Mouse (Mus musculus) cerebellum, adult (tissue): ENCODE data around the gene Tnnt2.

Source experiments
- ATAC-seq: cut with Nextera tagmentation; 2 replicates; pipeline ENCODE4 v1.9.2; 2017; ENCODE audit warnings: mild to moderate bottlenecking, moderate library complexity, mixed read lengths; ENCODE audit not compliant: insufficient number of reproducible peaks, low FRiP score, low TSS enrichment

Tnnt2 gene

DNA sequence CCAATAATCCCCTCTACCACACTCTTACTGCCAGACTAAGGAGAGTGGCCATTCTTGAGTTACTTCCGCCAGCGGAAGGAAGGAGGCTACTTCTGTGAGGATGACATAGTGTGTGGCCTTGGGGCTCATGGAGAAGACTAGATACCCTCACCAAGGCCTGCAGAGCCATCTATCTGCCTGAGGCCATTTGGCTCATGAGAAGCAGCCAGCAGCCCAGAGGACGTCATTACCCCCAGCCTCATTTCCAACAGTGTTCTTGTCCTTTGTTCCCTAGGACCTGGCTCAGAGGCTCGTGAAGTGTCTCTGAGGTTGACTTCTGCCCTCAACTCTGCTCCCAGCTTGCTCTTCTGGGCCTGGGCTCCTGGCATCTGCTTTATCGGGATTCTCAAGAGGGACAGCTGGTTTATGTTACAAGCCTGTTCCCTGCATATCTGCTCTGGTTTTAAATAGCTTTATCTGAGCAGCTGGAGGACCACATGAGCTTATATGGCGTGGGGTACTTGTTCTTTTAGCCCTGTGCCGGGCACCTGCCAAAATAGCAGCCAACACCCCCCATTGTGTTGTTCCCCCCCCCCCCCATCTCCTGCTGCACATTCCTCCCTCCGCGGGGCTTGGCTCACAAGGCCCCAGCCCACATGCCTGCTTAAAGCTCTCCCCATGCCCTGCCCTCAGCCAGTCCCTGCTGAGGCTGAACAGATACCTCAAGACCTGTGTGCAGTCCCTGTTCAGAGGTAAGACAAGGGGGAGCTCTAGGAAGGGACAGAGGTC lies at the start of gene Tnnt2:
Tnnt2 (plus strand) TSS at position 639 of the 768 bp plus-strand sequence.
- ATAC-seq, result no peak

DNA sequence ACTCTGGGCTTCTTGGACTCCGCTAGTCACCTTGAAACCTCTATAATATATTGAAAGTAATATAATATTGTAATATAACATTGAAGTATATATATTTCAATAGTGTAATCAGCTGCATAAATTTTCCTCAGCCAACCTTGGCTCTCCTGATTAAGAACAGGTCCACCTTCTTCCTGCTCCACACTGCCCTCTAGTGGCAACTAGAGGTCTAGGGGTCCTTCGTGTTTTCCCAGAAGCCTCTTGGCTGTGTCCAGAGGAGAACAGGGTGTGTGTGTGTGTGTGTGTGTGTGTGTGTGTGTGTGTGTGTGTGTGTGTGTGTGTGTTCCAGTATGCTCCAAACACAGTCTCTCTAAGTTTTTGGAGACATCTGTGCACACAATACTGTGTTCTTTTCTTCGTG lies 48.4 kb upstream of the Tnnt2 start:
- ATAC-seq, result no peak

- no peak for ATAC-seq
These were observed 47.4 kb upstream of the Tnnt2 start for GRCm38 (mm10) chr1:135788708-135789107.

DNA sequence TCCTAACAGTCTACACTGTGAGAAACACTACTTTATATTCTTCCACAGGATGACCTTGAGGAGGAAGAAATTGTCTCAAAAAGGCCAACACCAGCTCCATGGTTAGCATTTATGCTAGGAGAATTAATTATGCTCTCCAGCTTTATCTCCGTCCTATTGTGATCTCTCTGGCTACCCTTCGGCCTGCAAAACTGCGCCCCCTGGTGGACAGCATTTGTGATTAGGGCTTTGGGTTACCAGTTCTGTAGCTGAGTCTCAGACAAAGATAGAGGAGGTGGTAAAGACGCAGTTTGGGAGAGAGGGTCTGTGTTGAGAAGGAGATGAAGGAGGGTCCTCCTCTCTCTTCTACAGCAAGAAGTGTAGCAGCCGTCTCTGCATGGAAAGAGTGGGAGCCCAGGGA lies 46.3 kb upstream of the Tnnt2 start:
- no peak for ATAC-seq

DNA sequence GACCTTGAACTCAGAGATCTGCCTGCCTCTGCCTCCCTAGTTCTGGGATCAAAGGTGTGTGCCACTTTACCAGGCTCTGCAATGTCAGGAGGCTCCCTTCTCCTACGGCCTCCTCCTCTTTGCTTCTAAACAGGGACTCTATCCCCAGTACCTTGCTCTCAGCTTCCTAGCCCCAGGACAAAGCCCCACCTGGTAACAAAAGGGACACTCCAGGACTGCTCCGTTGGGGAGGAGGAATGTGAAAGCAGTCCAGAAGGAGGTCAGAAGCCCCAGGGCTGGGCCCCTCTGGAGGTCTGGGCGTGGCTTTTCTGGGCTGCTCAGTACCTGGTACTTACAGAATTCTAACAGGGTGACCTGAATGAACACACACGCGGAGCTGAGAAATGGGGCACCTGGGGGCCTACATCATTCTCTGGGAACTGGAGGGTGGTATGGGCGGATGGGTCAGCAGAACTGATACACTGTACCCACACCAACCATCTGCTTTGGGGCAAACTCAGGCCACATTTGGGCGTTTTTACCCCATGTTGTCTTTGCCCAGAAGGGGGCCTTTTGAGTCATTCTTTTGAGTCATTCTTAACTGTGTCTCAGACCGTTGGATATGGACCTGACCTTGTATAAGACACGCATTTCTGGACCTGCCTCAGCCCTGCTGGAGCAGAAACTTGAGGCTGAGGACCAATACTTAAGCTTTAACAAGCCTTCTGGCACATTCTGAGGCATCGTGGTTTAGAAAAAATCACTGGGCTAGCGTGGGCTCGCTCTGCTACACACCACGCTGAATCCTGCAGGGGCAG lies 43.8 kb upstream of the Tnnt2 start:
- no peak for ATAC-seq

GRCm38 (mm10) chr1:135793370-135794215 lies 42.6 kb upstream of the Tnnt2 start:
- no peak for ATAC-seq

DNA sequence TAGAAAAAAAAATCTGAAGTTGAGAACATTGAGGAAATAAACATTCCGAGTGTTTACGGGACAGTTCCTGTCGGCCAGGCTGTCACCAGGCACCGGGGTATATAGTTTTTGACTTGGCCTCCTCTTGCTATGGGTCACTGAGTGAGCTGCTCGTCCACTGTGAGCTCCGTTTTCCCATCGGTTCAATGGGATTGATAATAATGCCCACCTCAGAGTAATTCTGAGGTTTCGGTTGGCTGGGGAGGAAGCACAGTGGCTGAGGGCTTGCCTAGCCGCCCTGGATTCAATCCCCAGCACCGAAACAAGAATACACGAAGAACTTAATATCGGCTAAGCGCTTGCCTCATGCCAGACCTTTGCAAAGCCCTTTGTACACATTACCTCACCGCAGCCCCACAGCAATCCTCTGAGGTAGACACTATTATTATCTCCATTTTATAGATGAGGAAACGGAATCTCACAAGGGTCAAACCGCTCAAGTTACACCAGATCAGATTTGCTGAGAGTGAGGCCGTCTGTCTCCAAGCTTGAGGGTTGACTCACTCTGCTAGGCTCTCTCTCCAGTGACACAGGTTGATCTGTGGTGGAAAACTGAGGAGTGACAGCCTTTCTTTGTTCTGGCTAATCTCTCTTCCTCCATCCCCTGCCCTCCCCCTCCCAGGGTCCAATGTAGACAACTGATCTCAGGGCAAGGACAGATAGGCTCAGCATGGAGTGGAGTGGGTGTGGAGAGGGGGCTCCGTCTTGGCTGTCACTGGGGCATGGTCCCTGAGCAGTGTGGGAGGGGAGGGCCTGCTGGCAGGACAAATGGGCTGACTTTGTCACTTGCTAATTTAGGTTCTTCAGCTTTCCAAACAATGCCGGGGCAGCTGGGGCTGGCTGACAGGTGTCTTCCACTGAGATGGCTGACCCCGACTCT lies 41.7 kb upstream of the Tnnt2 start:
- ATAC-seq, result no peak

- ATAC-seq, result no peak
These were observed 37.7 kb upstream of the Tnnt2 start for GRCm38 (mm10) chr1:135798492-135798891.

DNA sequence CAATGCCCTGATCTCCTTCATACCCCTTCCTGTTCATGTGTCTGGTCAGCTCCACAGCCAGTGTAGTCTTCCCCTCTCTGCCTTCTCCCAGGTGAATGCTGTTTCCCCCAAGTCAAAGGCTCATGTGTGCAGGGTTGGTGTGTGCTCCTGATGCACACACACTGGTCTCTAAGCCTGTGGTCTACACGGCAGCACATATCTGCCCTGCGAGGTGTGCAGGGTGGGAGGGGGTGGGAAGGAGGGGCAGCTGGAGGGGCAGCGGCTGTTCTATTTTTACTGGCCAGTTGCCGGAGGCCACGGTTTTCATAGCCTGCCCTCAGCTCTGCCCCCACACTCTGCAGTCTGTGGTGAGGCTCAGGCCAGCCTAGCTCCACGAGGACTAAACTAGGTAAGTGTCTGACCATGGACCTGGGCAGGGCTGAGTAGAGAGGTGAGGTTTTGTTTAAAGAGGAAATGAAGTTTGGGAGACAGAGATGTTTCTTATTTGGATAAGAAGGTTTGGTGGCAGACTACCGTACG lies 37.0 kb upstream of the Tnnt2 start:
- ATAC-seq, result no peak

DNA sequence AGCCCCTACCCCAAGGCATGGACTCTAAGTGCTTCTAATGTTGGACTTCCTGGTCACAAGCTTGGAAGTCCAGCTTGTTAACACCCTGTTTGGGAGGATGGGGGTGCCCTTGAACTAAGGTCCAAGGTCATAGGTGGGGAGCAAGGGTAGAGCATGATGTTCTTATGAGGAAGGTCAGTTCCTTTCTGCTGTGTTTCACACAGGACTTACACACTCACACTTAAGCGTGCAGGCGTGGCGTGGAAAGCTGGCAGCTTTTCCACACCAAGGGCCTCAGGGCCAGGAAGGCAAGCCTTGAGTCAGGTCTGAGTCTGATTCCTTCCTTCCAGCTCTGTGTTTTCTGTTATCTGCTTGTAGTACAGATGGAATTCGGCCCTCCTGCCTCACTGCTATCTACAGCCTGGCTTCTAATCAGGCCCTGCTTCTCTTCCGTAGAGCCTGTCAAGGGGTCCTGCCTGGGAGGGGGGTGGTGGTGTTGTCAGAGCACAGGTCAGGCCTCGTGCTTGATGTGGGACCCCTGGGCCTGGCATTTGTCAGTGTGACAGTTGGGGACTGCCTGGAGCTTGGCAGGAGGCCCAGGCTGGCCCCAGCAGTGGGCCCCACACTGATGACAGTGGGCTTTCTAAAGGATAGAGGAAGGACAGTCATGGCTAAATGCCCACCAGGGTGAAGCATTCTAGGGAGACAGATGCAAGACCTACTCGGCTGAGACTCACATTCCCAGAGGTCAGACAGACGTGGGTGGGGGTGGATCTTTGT lies 35.8 kb upstream of the Tnnt2 start:
- no peak for ATAC-seq

DNA sequence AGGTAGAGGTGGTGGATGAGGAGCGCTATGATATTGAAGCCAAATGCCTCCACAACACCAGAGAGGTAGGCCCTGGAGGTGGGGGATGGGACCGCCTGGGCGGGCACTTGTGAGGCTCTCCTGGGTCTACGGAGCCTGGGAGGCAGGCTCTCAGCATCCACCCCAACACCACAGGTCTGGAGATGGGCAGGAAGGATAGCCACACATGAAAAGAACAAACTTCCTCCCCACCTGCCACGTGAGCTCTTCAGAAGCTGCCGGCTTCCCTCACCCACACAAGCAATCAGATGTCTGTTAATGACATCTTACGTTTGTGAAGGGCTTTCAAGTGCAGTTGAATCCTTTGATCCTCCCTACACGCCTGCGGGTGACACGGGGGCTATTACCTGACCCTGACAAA lies 28.6 kb upstream of the Tnnt2 start:
- no peak for ATAC-seq

- ATAC-seq, result no peak
These were observed 26.0 kb upstream of the Tnnt2 start for GRCm38 (mm10) chr1:135810180-135810579.

DNA sequence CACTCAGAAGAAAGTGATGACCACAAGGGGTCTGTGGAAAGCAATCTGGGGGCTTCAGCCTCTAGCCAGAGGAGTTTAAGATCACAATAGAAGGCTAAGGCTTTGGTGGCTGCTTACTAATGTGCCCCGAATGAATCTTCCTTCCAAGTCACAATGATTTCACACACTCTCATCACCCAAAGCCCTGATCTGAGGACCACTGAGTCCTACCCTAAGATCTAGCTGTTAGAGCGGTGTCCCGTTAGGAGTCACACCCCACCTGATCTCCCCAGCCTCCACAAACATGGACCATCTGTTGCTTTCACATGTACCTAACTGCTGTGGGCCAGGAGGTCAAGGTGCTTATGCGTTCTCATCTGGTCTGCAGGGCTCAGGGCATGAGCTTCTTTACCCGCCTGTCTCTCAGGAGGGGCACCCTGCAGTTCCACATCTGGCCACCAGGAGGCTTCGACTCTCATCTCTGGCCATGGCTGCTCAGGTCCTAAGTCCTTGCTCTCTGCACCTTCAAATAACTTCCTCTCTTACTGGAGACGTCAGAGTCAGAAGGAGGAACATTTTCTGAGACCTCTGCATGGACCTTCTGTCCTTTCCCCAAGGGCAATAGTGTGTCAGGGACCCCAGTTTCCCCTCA lies 25.0 kb upstream of the Tnnt2 start:
- peak; percentile 38; the same call in 1 of the 2 replicates for ATAC-seq

- ATAC-seq, result no peak
These were observed 23.9 kb upstream of the Tnnt2 start for GRCm38 (mm10) chr1:135812205-135812604.

- no peak for ATAC-seq
These were observed 23.5 kb upstream of the Tnnt2 start for GRCm38 (mm10) chr1:135812618-135813017.

- no peak for ATAC-seq
These were observed 23.1 kb upstream of the Tnnt2 start for GRCm38 (mm10) chr1:135813071-135813470.

- no peak for ATAC-seq
These were observed 22.3 kb upstream of the Tnnt2 start for GRCm38 (mm10) chr1:135813687-135814395.

DNA sequence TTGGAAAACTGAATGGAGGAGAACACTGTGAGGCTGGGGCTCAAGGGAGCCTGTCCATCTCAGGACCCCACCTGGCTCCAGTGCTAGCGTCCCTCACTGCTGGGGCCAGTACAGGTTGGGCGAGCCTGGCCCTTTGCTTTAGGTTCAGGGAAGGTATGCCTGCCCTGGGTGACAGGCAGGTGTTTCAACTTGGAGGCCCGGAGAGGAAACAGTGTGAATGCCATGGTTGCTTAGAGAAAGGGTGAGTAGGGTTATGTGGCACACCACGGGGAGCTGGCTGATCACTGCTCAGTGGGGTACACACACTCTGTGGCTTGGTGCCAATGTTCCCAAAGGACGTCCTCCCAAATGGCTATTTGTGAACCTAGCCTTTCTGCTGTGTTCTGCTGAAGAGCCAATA lies 21.6 kb upstream of the Tnnt2 start:
- no peak for ATAC-seq
